Comparison of ENCODE assay signal across 9 mouse cellular contexts in genomic region chr8:71130411-71131261, GRCm38 (mm10).
A peak's percentile ranks its signal among the peaks of the same experiment; 100 is the strongest.
DNase-seq lines count a peak whose midpoint lies in the region; ATAC-seq and TF ChIP-seq lines count a peak whose summit lies in the region.
"Had no signal": no experiment of that assay in that cellular context is flagged by ENCODE, and none has a peak within 500 bp of the region (broad histone marks: within the 10 kb centered on the region; RNA-seq: fewer than 3 reads in every experiment).

No protein-coding gene starts in this region.

- no peak overlapping the region for H3K4me3 ChIP-seq in kidney, embryonic 15.5 days (replicated peaks)
- H3K4me3 ChIP-seq in embryonic facial prominence, embryonic 13.5 days: no peak overlapping the region
- no peak overlapping the region for H3K4me3 ChIP-seq in hindbrain, postnatal 0 days (ENCODE audit: low read length)
- H3K4me3 ChIP-seq in neural tube, embryonic 12.5 days: no peak overlapping the region

- no peaks in the 10 kb centered on the region for H3K4me1 ChIP-seq in kidney, embryonic 15.5 days
- H3K4me1 ChIP-seq in embryonic facial prominence, embryonic 13.5 days: no peaks in the 10 kb centered on the region
- H3K4me1 ChIP-seq in hindbrain, postnatal 0 days (ENCODE audit: insufficient read depth, low read length): no peaks in the 10 kb centered on the region
- no peaks in the 10 kb centered on the region for H3K4me1 ChIP-seq in neural tube, embryonic 12.5 days

- no peak overlapping the region for H3K4me2 ChIP-seq in kidney, embryonic 15.5 days
- no peak overlapping the region for H3K4me2 ChIP-seq in embryonic facial prominence, embryonic 13.5 days
- H3K4me2 ChIP-seq in hindbrain, postnatal 0 days (ENCODE audit: low read depth, low read length): no peak overlapping the region
- no peak overlapping the region for H3K4me2 ChIP-seq in neural tube, embryonic 12.5 days (replicated peaks)

- ATAC-seq in kidney, embryonic 15.5 days (replicated peaks; ENCODE audit: low FRiP score): peak; percentile 52; the same call in 1 of the 2 replicates
- ATAC-seq in embryonic facial prominence, embryonic 13.5 days (ENCODE audit: insufficient number of reproducible peaks, insufficient read depth, low FRiP score, low TSS enrichment, low read depth): peak; percentile 60
- ATAC-seq in hindbrain, postnatal 0 days: peak; percentile 66
- peak; percentile 58; the same call in 1 of the 2 replicates for ATAC-seq in neural tube, embryonic 12.5 days (ENCODE audit: low FRiP score, low read depth)

- H3K27ac ChIP-seq in kidney, embryonic 15.5 days: no peak overlapping the region
- no peak overlapping the region for H3K27ac ChIP-seq in embryonic facial prominence, embryonic 13.5 days
- no peak overlapping the region for H3K27ac ChIP-seq in hindbrain, postnatal 0 days
- H3K27ac ChIP-seq in neural tube, embryonic 12.5 days: no peak overlapping the region

- no peaks in the 10 kb centered on the region for H3K9me3 ChIP-seq in kidney, embryonic 15.5 days (replicated peaks)
- H3K9me3 ChIP-seq in embryonic facial prominence, embryonic 13.5 days: no peaks in the 10 kb centered on the region
- no peaks in the 10 kb centered on the region for H3K9me3 ChIP-seq in hindbrain, postnatal 0 days (ENCODE audit: low read length)
- no peaks in the 10 kb centered on the region for H3K9me3 ChIP-seq in neural tube, embryonic 12.5 days

- no peaks in the 10 kb centered on the region for H3K27me3 ChIP-seq in kidney, embryonic 15.5 days
- H3K27me3 ChIP-seq in embryonic facial prominence, embryonic 13.5 days: no peaks in the 10 kb centered on the region
- no peaks in the 10 kb centered on the region for H3K27me3 ChIP-seq in hindbrain, postnatal 0 days (ENCODE audit: insufficient read depth, low read length)
- no peaks in the 10 kb centered on the region for H3K27me3 ChIP-seq in neural tube, embryonic 12.5 days (replicated peaks)

- 62% methylated on average over 4 of the region's 4 CpGs for WGBS in kidney, embryonic 15.5 days
- WGBS in embryonic facial prominence, embryonic 13.5 days: 62% methylated on average over 4 of the region's 4 CpGs
- 67% methylated on average over 4 of the region's 4 CpGs for WGBS in hindbrain, postnatal 0 days
- WGBS in neural tube, embryonic 12.5 days: 60% methylated on average over 4 of the region's 4 CpGs

- TF ChIP-seq CTCF in hindbrain, postnatal 0 days (IDR thresholded peaks at IDR 0.05; ENCODE audit: low read depth): no peak

- H3K9ac ChIP-seq in kidney, embryonic 15.5 days: no peak overlapping the region
- no peak overlapping the region for H3K9ac ChIP-seq in embryonic facial prominence, embryonic 13.5 days
- H3K9ac ChIP-seq in hindbrain, postnatal 0 days (replicated peaks; ENCODE audit: low read length): no peak overlapping the region
- no peak overlapping the region for H3K9ac ChIP-seq in neural tube, embryonic 12.5 days

- no peak for DNase-seq in kidney, postnatal 14 days
- DNase-seq in hindbrain, postnatal 0 days (ENCODE audit: low spot score): no peak
- DNase-seq in urinary bladder, postnatal 4 days (ENCODE audit: low spot score in 2 of 2): no peak
- DNase-seq in adrenal gland, postnatal 25 days: no peak
- DNase-seq: lung, postnatal 4 days; thymus, postnatal 14 days had no signal

- H3K36me3 ChIP-seq in kidney, embryonic 15.5 days: no peaks in the 10 kb centered on the region
- no peaks in the 10 kb centered on the region for H3K36me3 ChIP-seq in embryonic facial prominence, embryonic 13.5 days
- H3K36me3 ChIP-seq in hindbrain, postnatal 0 days (ENCODE audit: insufficient read depth, low read length): no peaks in the 10 kb centered on the region
- no peaks in the 10 kb centered on the region for H3K36me3 ChIP-seq in neural tube, embryonic 12.5 days
